Mouse (Mus musculus) neural tube, embryonic 14.5 days (tissue): ENCODE measurements around the gene Tcp11. TPM values are rescaled to one million over a fixed set of nuclear protein-coding genes. Genes with fewer than 3 reads are reported as not detected.

Experiments
- ATAC-seq: fragments of 200-750 bp; cut with Nextera tagmentation; 2 replicates; pipeline ENCODE4 v1.8.0; 2017; ENCODE audit warnings: low read depth, mild to moderate bottlenecking, moderate TSS enrichment, moderate library complexity
- H3K27ac ChIP-seq: fragments of 300-500 bp; sonication (generic); 2 replicates; pipeline ENCODE4 v1.5.1; 2014; ENCODE audit warnings: low read depth, mild to moderate bottlenecking, control low read depth, low read length, moderate library complexity, mixed read lengths
- H3K27me3 ChIP-seq: fragments of 300-500 bp; sonication (generic); 2 replicates; pipeline ENCODE4 v1.6.1; 2014; ENCODE audit warnings: low read length; ENCODE audit not compliant: control insufficient read depth, insufficient read depth
- H3K36me3 ChIP-seq: fragments of 300-500 bp; sonication (generic); 2 replicates; pipeline ENCODE4 v1.6.1; 2014; ENCODE audit warnings: low read length, mixed read lengths; ENCODE audit not compliant: control insufficient read depth, insufficient read depth
- H3K4me1 ChIP-seq: fragments of 300-500 bp; sonication (generic); 2 replicates; pipeline ENCODE4 v1.6.1; 2014; ENCODE audit warnings: low read length; ENCODE audit not compliant: control insufficient read depth, insufficient read depth
- H3K4me2 ChIP-seq: fragments of 300-500 bp; sonication (generic); 2 replicates; pipeline ENCODE4 v1.6.1; 2014; ENCODE audit warnings: mild to moderate bottlenecking, low read depth, low read length, control low read depth
- H3K4me3 ChIP-seq: fragments of 300-500 bp; sonication (generic); 2 replicates; pipeline ENCODE4 v1.5.1; 2014; ENCODE audit warnings: low read depth, low read length, control low read depth, mixed read lengths
- H3K9ac ChIP-seq: fragments of 300-500 bp; sonication (generic); replicated peaks from 2 replicates; pipeline ENCODE4 v1.6.1; 2014; ENCODE audit warnings: low read depth, mild to moderate bottlenecking, control low read depth, low read length, mixed read lengths
- H3K9me3 ChIP-seq: fragments of 300-500 bp; sonication (generic); 2 replicates; pipeline ENCODE4 v1.6.1; 2016; ENCODE audit warnings: low read length; ENCODE audit not compliant: control insufficient read depth
- WGBS: fragments of 180-500 bp; shearing (Covaris S2); extraction: QIAGEN DNeasy Blood & Tissue Kit; methylation state at CpG from one replicate; pipeline ENCODE4 v1.1.7; 2014; 5-methylcytosine and 5-hydroxymethylcytosine counted together
- polyA plus RNA-seq: library from polyadenylated mRNA; unstranded; fragments of >200 nt; fragmentation: Nextera tagmentation; extraction: Ambion mirVana; gene quantifications from 2 replicates; pipeline ENCODE4 v1.2.1, GENCODE M21; 2014

Gene Tcp11
- polyA plus RNA-seq, 1 experiment from 2014 or later, result 0.79 TPM

GRCm38 (mm10) chr17:28030446-28030845 is 50.0 kb downstream of the Tcp11 start:
- no peaks in the 10 kb centered on the region for H3K9me3 ChIP-seq
- no peak overlapping the region for H3K27ac ChIP-seq
- H3K4me3 ChIP-seq, result no peak overlapping the region
- 85% methylated on average over 10 of the region's 10 CpGs for WGBS
- H3K4me1 ChIP-seq, result peaks cover 23% of the 10 kb centered on the region
- no peaks in the 10 kb centered on the region for H3K27me3 ChIP-seq
- no peak overlapping the region for H3K9ac ChIP-seq
- ATAC-seq, result no peak
- H3K4me2 ChIP-seq, result no peak overlapping the region
- no peaks in the 10 kb centered on the region for H3K36me3 ChIP-seq

DNA sequence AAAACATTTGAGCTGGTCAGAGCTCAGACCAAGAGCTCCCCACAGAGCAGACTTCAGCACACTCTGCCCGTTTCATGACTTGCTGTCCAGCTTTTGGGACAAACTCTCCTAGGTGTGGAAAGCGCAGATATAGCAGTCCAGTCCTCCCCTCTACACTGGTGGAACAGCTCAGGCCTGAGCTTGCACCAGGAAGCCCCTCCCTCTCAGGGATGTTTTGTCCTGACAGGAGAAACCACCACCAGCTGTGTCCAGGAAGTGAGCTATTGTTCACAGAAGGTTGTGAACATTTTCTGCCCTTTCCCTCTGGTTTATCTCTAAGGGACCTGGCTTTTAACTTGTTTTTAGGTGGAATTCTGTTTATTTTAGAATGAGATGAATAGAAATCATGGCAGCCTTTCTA is 51.1 kb downstream of the Tcp11 start:
- Histone ChIP-seq H3K9ac (no peak overlapping the region), H3K27me3 (no peaks in the 10 kb centered on the region), H3K4me3 (no peak overlapping the region), H3K27ac (no peak overlapping the region), H3K4me2 (no peak overlapping the region), H3K9me3 (no peaks in the 10 kb centered on the region), H3K4me1 (peaks cover 29% of the 10 kb centered on the region), H3K36me3 (no peaks in the 10 kb centered on the region)
- WGBS, result 68% methylated on average over 2 of the region's 2 CpGs
- no peak for ATAC-seq

GRCm38 (mm10) chr17:28028236-28028635 is 52.2 kb downstream of the Tcp11 start:
- no peak overlapping the region for H3K9ac ChIP-seq
- 46% methylated on average over 10 of the region's 10 CpGs for WGBS
- H3K36me3 ChIP-seq, result no peaks in the 10 kb centered on the region
- H3K9me3 ChIP-seq, result no peaks in the 10 kb centered on the region
- no peak overlapping the region for H3K27ac ChIP-seq
- H3K4me2 ChIP-seq, result no peak overlapping the region
- peaks cover 29% of the 10 kb centered on the region for H3K4me1 ChIP-seq
- H3K27me3 ChIP-seq, result no peaks in the 10 kb centered on the region
- H3K4me3 ChIP-seq, result no peak overlapping the region
- no peak for ATAC-seq

- no peaks in the 10 kb centered on the region for H3K27me3 ChIP-seq
- peaks cover 28% of the 10 kb centered on the region for H3K4me1 ChIP-seq
- no peaks in the 10 kb centered on the region for H3K36me3 ChIP-seq
- no peak for ATAC-seq
- WGBS, result 96% methylated on average over 6 of the region's 6 CpGs
- no peak overlapping the region for H3K4me3 ChIP-seq
- H3K9me3 ChIP-seq, result no peaks in the 10 kb centered on the region
- H3K4me2 ChIP-seq, result no peak overlapping the region
- no peak overlapping the region for H3K9ac ChIP-seq
- no peak overlapping the region for H3K27ac ChIP-seq
Measured at GRCm38 (mm10) chr17:28027197-28027596, 53.2 kb downstream of the Tcp11 start.

- WGBS, result 75% methylated on average over 14 of the region's 14 CpGs
- peaks cover 19% of the 10 kb centered on the region for H3K4me1 ChIP-seq
- ATAC-seq, result no peak
Measured at GRCm38 (mm10) chr17:28026111-28026872, 54.1 kb downstream of the Tcp11 start.

GRCm38 (mm10) chr17:28025541-28025961 is 54.9 kb downstream of the Tcp11 start:
- no peaks in the 10 kb centered on the region for H3K9me3 ChIP-seq
- no peak overlapping the region for H3K9ac ChIP-seq
- no peak overlapping the region for H3K4me3 ChIP-seq
- H3K4me1 ChIP-seq, result peaks cover 18% of the 10 kb centered on the region
- 63% methylated on average over 5 of the region's 5 CpGs for WGBS
- no peaks in the 10 kb centered on the region for H3K36me3 ChIP-seq
- peak overlapping the region; percentile 61 for H3K27ac ChIP-seq
- no peak overlapping the region for H3K4me2 ChIP-seq
- H3K27me3 ChIP-seq, result no peaks in the 10 kb centered on the region
- ATAC-seq, result peak; percentile 41; the same call in 1 of the 2 replicates

More at GRCm38 (mm10) chr17:28026111-28026872, 54.1 kb downstream of the Tcp11 start:
- peak overlapping the region; percentile 61 for H3K27ac ChIP-seq
- H3K36me3 ChIP-seq, result no peaks in the 10 kb centered on the region
- H3K9me3 ChIP-seq, result no peaks in the 10 kb centered on the region
- H3K9ac ChIP-seq, result no peak overlapping the region
- H3K27me3 ChIP-seq, result no peaks in the 10 kb centered on the region
- no peak overlapping the region for H3K4me3 ChIP-seq
- no peak overlapping the region for H3K4me2 ChIP-seq

DNA sequence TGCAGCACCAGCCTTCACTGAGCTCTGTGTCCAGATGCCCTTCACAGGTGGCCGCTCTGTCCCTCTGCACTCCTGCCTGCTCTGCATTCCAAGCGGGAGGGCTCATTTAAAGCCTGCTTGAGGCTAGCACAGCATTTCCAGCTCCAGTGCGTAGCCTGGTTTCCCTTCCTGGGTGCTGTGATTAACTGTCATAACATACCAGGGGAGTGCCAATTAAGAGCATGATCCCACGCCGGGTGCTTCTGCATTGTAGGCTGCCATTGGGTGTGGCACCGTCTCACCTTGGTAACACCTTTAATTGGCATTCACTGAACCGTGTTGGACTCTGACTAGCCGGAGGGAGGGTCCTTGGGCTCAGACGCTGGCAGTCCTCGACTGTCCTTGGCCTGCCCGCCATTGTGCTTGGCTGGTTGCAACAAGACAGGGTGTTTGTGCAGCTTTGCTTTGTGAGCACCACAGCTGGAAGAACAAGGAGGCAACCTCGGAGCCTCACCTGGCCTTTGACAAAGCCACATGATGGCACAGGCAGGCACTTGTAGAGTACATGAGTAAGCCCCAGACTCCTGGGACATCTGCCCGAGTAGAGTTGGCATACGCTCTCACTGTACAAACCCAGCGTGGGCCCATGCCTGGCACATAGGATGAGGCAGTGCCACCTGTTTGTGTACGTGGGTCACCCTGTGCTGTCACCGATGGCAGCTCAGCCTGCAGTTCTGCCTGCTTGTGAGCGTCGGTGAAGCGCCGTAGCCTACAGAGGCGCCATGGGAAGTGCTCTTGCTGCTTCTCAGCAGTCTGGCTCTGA is 57.4 kb downstream of the Tcp11 start:
- no peak for ATAC-seq
- no peak overlapping the region for H3K4me2 ChIP-seq
- H3K4me1 ChIP-seq, result peaks cover 18% of the 10 kb centered on the region
- H3K9ac ChIP-seq, result no peak overlapping the region
- H3K36me3 ChIP-seq, result no peaks in the 10 kb centered on the region
- no peaks in the 10 kb centered on the region for H3K9me3 ChIP-seq
- 86% methylated on average over 22 of the region's 22 CpGs for WGBS
- no peak overlapping the region for H3K27ac ChIP-seq
- H3K27me3 ChIP-seq, result no peaks in the 10 kb centered on the region
- no peak overlapping the region for H3K4me3 ChIP-seq

DNA sequence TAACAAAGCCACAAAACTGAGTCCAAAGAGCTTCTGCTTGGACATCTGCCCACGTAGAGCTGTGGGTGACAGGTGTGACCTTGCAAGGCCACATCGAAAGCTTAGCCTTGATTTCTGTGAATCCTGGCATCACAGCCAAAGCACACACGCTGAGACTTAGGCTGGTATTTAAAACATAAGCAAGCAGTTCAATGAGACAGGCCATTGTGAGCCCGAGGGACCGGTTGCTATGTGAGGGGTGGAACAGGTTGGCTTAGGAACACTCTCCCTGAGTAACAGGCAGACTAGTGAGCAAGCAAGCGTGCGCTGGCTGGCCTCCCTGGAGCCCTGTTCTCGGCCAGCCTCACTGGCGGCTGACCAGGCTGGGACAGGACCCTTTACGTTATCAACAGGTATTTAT is 58.5 kb downstream of the Tcp11 start:
- H3K9ac ChIP-seq, result no peak overlapping the region
- H3K27me3 ChIP-seq, result no peaks in the 10 kb centered on the region
- H3K4me3 ChIP-seq, result no peak overlapping the region
- H3K27ac ChIP-seq, result no peak overlapping the region
- WGBS, result 48% methylated on average over 10 of the region's 10 CpGs
- no peak for ATAC-seq
- H3K4me2 ChIP-seq, result no peak overlapping the region
- no peaks in the 10 kb centered on the region for H3K36me3 ChIP-seq
- H3K4me1 ChIP-seq, result peaks cover 18% of the 10 kb centered on the region
- no peaks in the 10 kb centered on the region for H3K9me3 ChIP-seq
